Mouse (Mus musculus) adrenal gland, postnatal 25 days (tissue): ENCODE results near the gene Lrrc4. TPM values are rescaled to one million over a fixed set of nuclear protein-coding genes. Genes with fewer than 3 reads are reported as not detected.

ENCODE experiments used
- DNase-seq: peaks from one replicate; pipeline ENCODE4 v3.0.0; 2021; ENCODE audit warnings: mixed read lengths
- total RNA-seq: library from RNA; stranded (reverse); gene quantifications from 2 replicates; pipeline ENCODE4 v1.2.3, GENCODE M21; 2021

The Lrrc4 gene
- total RNA-seq, 1 experiment from 2014 or later = 3.5 TPM

GRCm38 (mm10) chr6:28854598-28854997 lies 23.1 kb upstream of the Lrrc4 start:
- DNase-seq = no peak

- DNase-seq = no peak
These were observed 22.1 kb upstream of the Lrrc4 start for GRCm38 (mm10) chr6:28853654-28854053.

GRCm38 (mm10) chr6:28853164-28853563 lies 21.6 kb upstream of the Lrrc4 start:
- no peak for DNase-seq

- DNase-seq = no peak
These were observed 20.8 kb upstream of the Lrrc4 start for GRCm38 (mm10) chr6:28852342-28852741.

- no peak for DNase-seq
These were observed 18.9 kb upstream of the Lrrc4 start for GRCm38 (mm10) chr6:28850326-28850900.

GRCm38 (mm10) chr6:28849317-28849716 lies 17.8 kb upstream of the Lrrc4 start:
- DNase-seq = no peak

GRCm38 (mm10) chr6:28848891-28849290 lies 17.3 kb upstream of the Lrrc4 start:
- no peak for DNase-seq

- DNase-seq = no peak
These were observed 16.8 kb upstream of the Lrrc4 start for GRCm38 (mm10) chr6:28848285-28848794.

GRCm38 (mm10) chr6:28847616-28848015 lies 16.1 kb upstream of the Lrrc4 start:
- no peak for DNase-seq

- DNase-seq = no peak
These were observed 14.1 kb upstream of the Lrrc4 start for GRCm38 (mm10) chr6:28845610-28846009.

GRCm38 (mm10) chr6:28842375-28843276 lies 11.1 kb upstream of the Lrrc4 start:
- peak; percentile 35 for DNase-seq

- DNase-seq = peak; percentile 63
These were observed 10.0 kb upstream of the Lrrc4 start for GRCm38 (mm10) chr6:28841569-28841968.

- no peak for DNase-seq
These were observed 5.1 kb upstream of the Lrrc4 start for GRCm38 (mm10) chr6:28836600-28836999.

- DNase-seq = no peak
These were observed 2.5 kb upstream of the Lrrc4 start for GRCm38 (mm10) chr6:28834046-28834445.

GRCm38 (mm10) chr6:28833380-28833822 lies 1.9 kb upstream of the Lrrc4 start:
- DNase-seq = peak; percentile 51

- peak; percentile 48 for DNase-seq
These were observed 1.3 kb upstream of the Lrrc4 start for GRCm38 (mm10) chr6:28832751-28833291.

GRCm38 (mm10) chr6:28831854-28832750 lies 555 bp upstream of the Lrrc4 start:
- peak; percentile 46 for DNase-seq

- no peak for DNase-seq
These were observed 1.2 kb downstream of the Lrrc4 start for GRCm38 (mm10) chr6:28830306-28830705.

GRCm38 (mm10) chr6:28828593-28828992 lies 3.0 kb downstream of the Lrrc4 start:
- DNase-seq = peak; percentile 66

GRCm38 (mm10) chr6:28827565-28827964 lies 4.0 kb downstream of the Lrrc4 start:
- DNase-seq = no peak

- no peak for DNase-seq
These were observed 4.7 kb downstream of the Lrrc4 start for GRCm38 (mm10) chr6:28826689-28827389.
